Comparison of ENCODE assay signal across 19 mouse cellular contexts in genomic region chr4:123768234-123768633, GRCm38 (mm10). TPM values are rescaled to one million over a fixed set of nuclear protein-coding genes. Genes with fewer than 3 reads are reported as not detected.
DNase-seq lines count a peak whose midpoint lies in the region; TF ChIP-seq lines count a peak whose summit lies in the region.
"Had no signal": no experiment of that assay in that cellular context is flagged by ENCODE, and none has a peak within 500 bp of the region (broad histone marks: within the 10 kb centered on the region; RNA-seq: fewer than 3 reads in every experiment).

No protein-coding gene starts in this region.

- peaks cover 7% of the 10 kb centered on the region; the same call in 1 of the 2 replicates for H3K4me1 ChIP-seq in small intestine, adult 2 months (ENCODE audit: control insufficient read depth, insufficient read depth, insufficient read length, low read length)
- H3K4me1 ChIP-seq: embryonic facial prominence, embryonic 10.5 days; embryonic facial prominence, embryonic 12.5 days; forebrain, embryonic 10.5 days; forebrain, embryonic 12.5 days had no signal

- H3K36me3 ChIP-seq in small intestine, adult 2 months (ENCODE audit: control insufficient read depth, insufficient read depth, low read length), result no peaks in the 10 kb centered on the region
- H3K36me3 ChIP-seq: embryonic facial prominence, embryonic 10.5 days; embryonic facial prominence, embryonic 12.5 days; forebrain, embryonic 10.5 days; forebrain, embryonic 12.5 days; G1E had no signal

- H3K27ac ChIP-seq in small intestine, adult 2 months (ENCODE audit: insufficient read depth, low read depth, low read length), result peak overlapping the region; percentile 48
- H3K27ac ChIP-seq: embryonic facial prominence, embryonic 10.5 days; embryonic facial prominence, embryonic 12.5 days; forebrain, embryonic 10.5 days; forebrain, embryonic 12.5 days had no signal

- TF ChIP-seq CTCF in small intestine, adult 2 months (IDR thresholded peaks at IDR 0.05; ENCODE audit: extremely low read depth, insufficient read length, insufficient replicate concordance, low read depth, low read length), result no peak

- TF ChIP-seq POLR2A in small intestine, adult 2 months (IDR thresholded peaks at IDR 0.05; ENCODE audit: low read depth, low read length), result no peak

- WGBS in small intestine, adult 2 months, result 73% methylated on average over 4 of the region's 4 CpGs

- H3K4me3 ChIP-seq in small intestine, adult 2 months (ENCODE audit: low read depth, low read length), result no peak overlapping the region
- H3K4me3 ChIP-seq: embryonic facial prominence, embryonic 10.5 days; embryonic facial prominence, embryonic 12.5 days; erythroblast, embryonic 14.5 days; forebrain, embryonic 10.5 days; forebrain, embryonic 12.5 days had no signal

- H3K27me3 ChIP-seq in small intestine, adult 2 months (ENCODE audit: control insufficient read depth, insufficient read depth, low read length), result no peaks in the 10 kb centered on the region
- H3K27me3 ChIP-seq: embryonic facial prominence, embryonic 12.5 days; forebrain, embryonic 12.5 days; Patski had no signal

- DNase-seq in ES-CJ7 (ENCODE audit: low read depth, low spot score), result peak; percentile 69
- DNase-seq in R1 (ENCODE audit: low read depth, low spot score), result peak; percentile 89
- no peak for DNase-seq in adrenal gland, postnatal 14 days
- no peak for DNase-seq in liver
- DNase-seq: adrenal gland, adult 8-10 months; adrenal gland, postnatal 25 days; cerebellum, adult 11-12 months; cerebellum, adult 2 months; cerebellum, adult 9-10 months; cerebellum, postnatal 10 days; cerebellum, postnatal 25 days had no signal

RNA-seq across cellular contexts. Expression of gene Akirin1, which starts 18.1 kb away (rescaled TPM):
- 19.7 and 29.1 TPM in 2 replicates for polyA plus RNA-seq in small intestine, adult 2 months (2012; rRNA removed)
- total RNA-seq in adrenal gland, postnatal 14 days (2021), result 60.3 and 66.4 TPM in 2 replicates

RNA-seq across cellular contexts. Expression of gene Rhbdl2, which starts 19.4 kb away (rescaled TPM):
- polyA plus RNA-seq in small intestine, adult 2 months (2012; rRNA removed), result 3.3 and 6.2 TPM in 2 replicates
- total RNA-seq in adrenal gland, postnatal 14 days (2021), result 1.7 and 2.0 TPM in 2 replicates
- polyA plus RNA-seq: erythroblast, embryonic 14.5 days; G1E had no signal

RNA-seq across cellular contexts. Expression of gene Ndufs5, which starts 50.2 kb away (rescaled TPM):
- polyA plus RNA-seq in small intestine, adult 2 months (2012; rRNA removed), result 7.1 and 16.5 TPM in 2 replicates
- total RNA-seq in adrenal gland, postnatal 14 days (2021), result 317 and 335 TPM in 2 replicates

Comparison
In these comparisons a context has a peak if more than half of its experiments do, and no peak if none do; other contexts are left out.
1. DNase-seq: peak in ES-CJ7 (single experiment) and R1 (single experiment); none in adrenal gland, postnatal 14 days (single experiment) and liver (single experiment).